Mouse (Mus musculus) ES-Bruce4 (cell line): ENCODE data around the gene Setd3.

Source experiments
- CTCF ChIP-seq: IDR thresholded peaks from one replicate; pipeline ENCODE4 v1.8.1; 2011; ENCODE audit warnings: low read depth, low read length
- EP300 ChIP-seq: IDR thresholded peaks from 2 replicates; pipeline ENCODE4 v1.6.1; 2011; ENCODE audit warnings: low read depth, low read length; ENCODE audit not compliant: insufficient read depth

- no peak for TF ChIP-seq EP300
- no peak for TF ChIP-seq CTCF
These were observed 26.4 kb downstream of the Setd3 start for GRCm38 (mm10) chr12:108152743-108153142.
